Mouse (Mus musculus) fat pad, adult 2 months (tissue): ENCODE measurements around the gene Nrp1.

Experiments
- DNase-seq: peaks from one replicate; pipeline ENCODE4 v3.0.0-alpha.2; 2011; ENCODE audit warnings: low read depth, low spot score; ENCODE audit errors: extremely low read depth

The Nrp1 gene

DNA sequence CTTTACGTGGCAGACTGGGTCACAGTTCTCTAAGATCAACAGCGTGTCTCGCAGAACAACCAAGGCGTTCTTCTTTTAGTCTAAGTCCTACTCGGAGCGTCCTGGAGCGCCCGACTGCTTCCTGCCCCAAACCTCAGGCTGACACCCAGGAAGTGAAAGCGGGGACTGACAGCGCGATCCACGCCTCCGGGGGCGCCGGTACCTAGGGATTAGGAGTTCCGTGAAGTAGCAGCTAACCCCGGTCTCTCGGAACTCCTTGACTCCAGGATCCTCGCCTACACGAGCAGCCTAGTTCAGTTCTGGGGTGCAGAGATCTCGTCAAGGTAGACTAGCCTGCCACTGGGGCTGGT lies at the start of gene Nrp1:
Gene Nrp1, plus strand, starts transcription at position 199 of the 350 bp plus-strand sequence.
- DNase-seq: no peak

- no peak for DNase-seq
Measured at GRCm38 (mm10) chr8:128320797-128321196, 37.6 kb upstream of the Nrp1 start.

- DNase-seq: no peak
Measured at GRCm38 (mm10) chr8:128327281-128327680, 31.1 kb upstream of the Nrp1 start.

GRCm38 (mm10) chr8:128327922-128328321 lies 30.5 kb upstream of the Nrp1 start:
- DNase-seq: no peak

DNA sequence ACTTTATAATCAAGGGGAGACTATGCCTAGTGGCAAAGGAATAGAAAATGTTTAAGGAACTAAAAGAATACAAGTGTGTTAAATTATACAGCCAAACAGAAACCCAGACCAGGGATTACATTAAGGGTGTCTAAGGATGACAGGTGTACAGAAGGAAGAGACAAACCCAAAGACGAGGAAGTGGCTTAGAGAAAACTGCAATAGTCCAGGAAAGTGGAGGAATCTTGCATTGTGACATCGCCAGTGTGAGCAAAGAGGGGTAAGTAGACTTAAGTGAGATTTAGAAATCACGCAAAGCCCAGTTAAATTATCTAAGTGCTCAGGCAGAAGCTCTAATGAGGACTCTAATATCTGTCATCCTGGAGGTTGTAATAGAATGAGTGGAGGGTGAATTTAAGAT lies 28.9 kb upstream of the Nrp1 start:
- no peak for DNase-seq

DNA sequence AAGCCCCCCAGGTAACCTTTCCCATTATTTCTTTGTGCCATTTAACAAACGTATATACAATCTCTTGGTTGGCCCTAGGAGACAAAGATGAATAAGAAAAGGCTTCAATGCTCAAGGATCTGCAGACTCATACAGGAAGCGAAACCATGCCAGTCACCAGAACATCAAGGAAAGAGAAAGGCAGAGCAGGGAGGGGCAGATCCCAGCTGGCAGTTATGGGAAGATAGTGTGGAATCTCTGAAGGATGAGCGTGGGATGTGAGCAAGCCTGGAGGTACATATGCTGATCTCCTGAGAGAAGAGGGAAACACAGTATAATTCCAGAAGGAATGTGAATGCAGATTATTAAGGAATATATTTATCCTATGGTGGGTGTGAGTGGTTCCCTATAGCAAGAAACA lies 22.4 kb upstream of the Nrp1 start:
- no peak for DNase-seq

DNA sequence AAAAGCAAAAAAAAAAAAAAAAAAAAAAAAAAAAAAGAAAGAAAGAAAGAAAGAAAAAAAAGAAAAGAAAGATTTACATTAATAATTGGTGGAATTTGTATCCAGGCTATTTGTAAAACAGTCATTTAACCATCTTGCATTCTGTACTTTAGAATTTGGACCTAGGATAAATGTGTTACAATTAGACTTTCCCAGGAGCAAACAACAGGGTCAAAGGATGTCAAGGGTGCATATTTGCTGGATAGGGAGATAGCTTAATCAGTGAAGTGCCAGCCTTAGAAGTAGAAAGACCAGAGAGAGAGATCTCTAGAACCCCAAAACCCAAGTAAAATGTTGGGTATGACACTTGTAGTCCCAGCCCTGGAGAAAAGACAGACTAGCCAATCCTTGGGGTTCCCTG lies 19.5 kb upstream of the Nrp1 start:
- no peak for DNase-seq

DNA sequence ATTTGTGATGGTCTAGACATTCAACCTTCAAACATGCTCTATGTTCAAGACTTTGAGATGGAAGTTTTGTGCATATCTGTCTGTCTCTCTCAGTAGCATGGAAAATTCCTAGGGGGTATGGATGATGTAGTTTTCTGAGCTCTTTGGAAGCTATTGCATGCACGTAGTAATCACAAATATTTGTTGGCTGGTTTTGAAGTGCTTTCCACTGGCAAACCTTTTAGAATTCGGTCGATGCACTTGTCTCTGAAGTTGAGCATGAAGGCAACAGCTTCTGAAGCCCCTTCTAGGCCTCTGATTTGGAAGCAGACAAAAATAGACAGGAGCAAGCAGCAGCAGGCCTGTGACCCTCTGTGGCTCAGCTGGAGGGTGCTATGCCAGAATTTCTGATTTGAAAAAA lies 18.9 kb upstream of the Nrp1 start:
- no peak for DNase-seq

DNA sequence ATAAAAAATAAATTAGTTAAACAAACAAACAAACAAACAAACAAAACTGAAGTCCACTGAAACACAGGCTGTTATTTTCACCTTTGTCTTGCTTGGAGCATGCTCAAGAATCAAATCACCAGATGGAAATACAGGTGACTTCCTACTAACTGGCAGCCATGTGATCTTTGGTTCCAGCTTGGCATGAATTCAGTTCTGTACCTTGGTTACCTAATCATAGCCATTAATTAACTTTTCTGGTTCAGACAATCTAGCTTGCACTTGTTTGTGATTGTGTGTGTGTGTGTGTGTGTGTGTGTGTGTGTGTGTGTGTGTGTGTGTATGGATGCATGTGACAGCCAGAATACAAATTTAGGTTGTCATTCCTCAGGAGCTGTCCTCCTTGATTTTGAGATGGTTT lies 8.0 kb upstream of the Nrp1 start:
- no peak for DNase-seq

GRCm38 (mm10) chr8:128351211-128351610 lies 7.2 kb upstream of the Nrp1 start:
- no peak for DNase-seq

- no peak for DNase-seq
Measured at GRCm38 (mm10) chr8:128352821-128353220, 5.6 kb upstream of the Nrp1 start.

DNA sequence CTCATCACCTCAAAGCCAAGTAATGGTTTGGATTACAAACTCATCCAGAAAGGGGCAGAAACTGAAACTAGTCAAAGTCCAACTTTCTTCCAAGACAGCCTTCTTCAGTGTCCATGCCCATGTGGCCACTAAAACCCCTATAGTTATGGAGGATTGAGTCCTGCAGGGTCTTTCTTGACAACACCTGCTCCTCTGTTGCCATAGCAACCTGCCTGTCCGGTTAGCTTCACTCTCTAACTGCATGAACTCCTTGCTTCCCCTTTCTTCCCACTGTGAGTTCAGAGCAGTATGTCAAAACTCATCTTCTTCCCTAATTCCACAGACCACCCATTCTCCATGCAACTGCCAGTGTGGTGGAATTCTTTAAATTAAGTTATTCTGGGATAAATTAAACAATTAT lies 4.4 kb upstream of the Nrp1 start:
- no peak for DNase-seq

- DNase-seq: no peak
Measured at GRCm38 (mm10) chr8:128355091-128355490, 3.3 kb upstream of the Nrp1 start.

- no peak for DNase-seq
Measured at GRCm38 (mm10) chr8:128356170-128356569, 2.2 kb upstream of the Nrp1 start.

GRCm38 (mm10) chr8:128356796-128357539 lies 1.4 kb upstream of the Nrp1 start:
- no peak for DNase-seq

DNA sequence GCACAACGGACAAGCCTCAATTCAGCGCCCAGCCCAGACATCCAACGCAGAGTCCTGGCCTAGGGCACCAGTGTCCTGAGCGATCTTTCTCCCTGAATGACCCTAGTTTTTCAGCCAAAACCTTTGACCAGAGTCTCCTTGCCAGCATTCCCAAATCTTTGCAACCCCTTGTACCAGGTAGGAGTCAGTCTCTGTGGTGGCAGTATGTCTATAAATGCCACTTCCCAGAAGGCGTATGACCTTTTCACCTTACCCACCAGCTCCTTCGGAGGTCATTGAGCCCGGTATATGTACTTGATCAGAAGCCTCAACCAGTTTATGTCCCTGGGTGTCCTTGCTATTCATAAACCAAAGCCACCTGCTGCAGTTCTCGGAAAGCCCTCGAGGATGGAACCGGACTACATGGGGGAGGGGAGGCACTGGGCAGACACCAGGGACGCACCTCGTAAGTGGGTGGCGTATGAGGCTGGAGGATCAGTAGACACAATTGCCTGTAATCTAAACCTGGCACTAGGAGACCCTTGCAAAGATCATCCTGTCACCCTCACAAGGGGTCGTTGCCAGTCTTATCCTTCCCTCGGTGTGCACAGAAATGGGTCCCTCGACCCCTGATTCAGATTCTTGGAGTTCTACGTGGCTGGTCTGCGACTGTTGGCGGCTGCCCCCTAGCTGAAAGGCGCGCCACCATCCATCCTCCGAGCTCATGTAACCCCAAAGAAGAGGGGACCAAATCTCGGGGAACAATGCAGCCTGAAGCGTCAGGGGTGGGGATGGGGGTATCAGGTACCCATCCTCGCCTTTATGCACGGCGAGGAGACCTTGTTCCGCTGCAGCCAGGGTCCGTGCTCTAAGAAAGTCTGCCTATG lies 631 bp upstream of the Nrp1 start:
- no peak for DNase-seq

DNA sequence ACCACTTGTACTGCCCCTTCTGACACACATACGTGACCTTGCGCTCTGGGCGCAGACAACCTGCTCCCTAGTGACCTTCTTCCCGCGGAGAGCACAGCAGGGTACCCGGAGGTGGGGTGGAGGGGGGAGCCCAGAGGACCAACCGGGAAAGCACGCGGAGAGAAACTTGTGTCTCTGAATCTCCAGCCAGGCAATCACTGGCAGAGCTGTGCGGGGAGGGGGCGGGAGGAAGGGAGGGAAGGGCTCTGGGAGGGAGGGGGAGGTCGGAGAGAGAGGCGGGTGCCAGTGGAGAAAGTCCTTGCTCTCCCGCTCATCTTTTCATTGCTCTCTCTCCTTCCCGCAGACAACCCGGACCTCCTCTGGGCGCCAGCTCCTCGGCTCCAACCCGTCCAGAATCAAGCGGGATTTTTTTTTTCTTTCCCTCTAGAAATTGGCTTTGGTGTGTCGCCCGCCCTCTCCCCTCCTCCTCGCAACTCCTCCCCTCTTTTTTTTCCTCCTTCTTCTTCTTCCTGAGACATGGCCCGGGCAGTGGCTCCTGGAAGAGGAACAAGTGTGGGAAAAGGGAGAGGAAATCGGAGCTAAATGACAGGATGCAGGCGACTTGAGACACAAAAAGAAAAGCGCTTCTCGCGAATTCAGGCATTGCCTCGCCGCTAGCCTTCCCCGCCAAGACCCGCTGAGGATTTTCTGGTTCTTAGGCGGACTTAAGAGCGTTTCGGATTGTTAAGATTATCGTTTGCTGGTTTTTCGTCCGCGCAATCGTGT lies 534 bp downstream of the Nrp1 start:
- no peak for DNase-seq

GRCm38 (mm10) chr8:128359521-128360318 lies 1.3 kb downstream of the Nrp1 start:
- DNase-seq: no peak

DNA sequence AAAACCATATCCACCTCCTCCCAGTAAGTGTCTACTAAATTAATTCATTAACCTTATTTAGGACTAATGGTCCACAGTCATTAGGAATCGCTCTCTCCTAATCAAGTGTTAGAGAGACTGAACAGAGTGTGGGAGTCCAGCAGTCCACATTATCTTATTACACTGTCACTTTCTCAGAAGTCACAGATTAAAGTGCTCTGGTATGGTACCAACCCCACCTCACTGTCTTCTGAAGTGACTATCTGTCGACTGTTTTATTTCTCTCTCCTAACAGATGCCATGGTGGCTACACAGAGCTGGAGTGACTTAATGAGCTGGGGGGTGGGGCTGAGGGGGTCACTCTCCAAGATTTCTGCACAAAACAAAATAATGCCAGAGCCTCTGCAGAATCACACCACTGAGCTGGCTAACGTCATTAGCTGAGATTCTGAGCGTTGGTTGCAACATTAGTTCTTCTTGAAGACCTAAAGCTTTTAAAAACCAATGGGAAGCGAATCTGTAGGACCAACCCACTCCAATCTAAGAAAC lies 3.0 kb downstream of the Nrp1 start:
- DNase-seq: no peak

DNA sequence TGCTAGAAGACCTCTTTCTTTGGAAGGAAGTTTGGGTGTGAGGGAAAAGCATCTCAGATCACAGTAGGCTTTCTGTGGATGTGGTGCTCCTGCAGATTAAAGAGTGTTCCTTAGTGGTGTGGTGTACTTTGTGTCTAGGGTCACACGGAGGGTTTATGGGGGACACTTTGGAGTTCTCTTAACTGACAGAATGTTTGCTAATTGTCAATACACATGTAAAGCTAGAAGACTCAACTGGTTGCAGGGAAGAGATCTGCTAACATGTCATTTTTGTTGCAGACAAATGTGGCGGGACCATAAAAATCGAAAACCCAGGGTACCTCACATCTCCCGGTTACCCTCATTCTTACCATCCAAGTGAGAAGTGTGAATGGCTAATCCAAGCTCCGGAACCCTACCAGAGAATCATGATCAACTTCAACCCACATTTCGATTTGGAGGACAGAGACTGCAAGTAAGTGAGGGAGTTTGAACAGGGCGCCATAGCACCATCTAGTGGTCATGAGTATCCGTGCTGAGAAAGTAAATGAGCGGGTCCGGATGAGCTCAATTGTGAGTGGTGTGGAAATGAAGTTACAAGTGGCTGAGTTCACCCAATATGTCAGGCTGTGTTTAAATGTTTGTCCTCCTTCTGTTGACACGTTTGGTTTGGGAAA lies 4.7 kb downstream of the Nrp1 start:
- DNase-seq: no peak
